8 mouse cellular contexts compared by ENCODE assay signal in the genomic region with DNA sequence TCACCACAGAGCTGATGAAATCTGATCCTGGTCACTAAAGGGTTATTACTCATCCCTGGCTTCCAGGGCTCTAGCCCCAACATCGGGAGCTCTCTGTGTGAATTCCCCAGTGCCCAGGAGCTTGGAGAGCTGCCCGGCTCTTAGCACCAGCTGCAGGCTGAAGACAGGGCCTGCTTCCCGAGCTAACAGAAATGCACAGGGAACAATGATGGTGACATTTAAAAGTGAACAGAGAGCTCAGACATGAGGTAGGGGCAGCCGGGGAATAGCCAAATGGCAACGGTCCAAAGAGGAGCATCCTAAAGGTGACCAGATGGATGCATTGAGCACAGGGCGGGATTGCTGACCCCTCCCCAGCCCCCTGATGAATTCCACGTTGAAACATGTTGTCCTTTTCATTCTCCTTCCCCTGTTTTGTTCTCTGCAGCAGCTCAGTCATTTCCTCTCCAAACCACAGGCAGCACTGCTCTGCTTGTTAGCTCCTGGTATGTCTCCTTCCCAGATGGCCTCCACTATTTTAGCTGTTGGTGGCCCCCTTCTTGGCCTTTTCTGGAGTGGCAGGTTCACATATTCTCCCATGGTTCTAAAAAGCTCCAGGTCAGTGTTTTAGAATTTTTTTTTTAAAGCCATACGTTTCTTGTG. TPM values are rescaled to one million over a fixed set of nuclear protein-coding genes. Genes with fewer than 3 reads are reported as not detected.
DNase-seq lines count a peak whose midpoint lies in the region; TF ChIP-seq lines count a peak whose summit lies in the region.

No protein-coding gene starts in this region.

- peak; percentile 19 to 24 for DNase-seq in cerebellum, adult 18-20 months
- no peak for DNase-seq in cerebellum, adult 8-10 months
- peak; percentile 89 for DNase-seq in MN1 (ENCODE audit: low spot score)
- peak; percentile 72 for DNase-seq in gastrocnemius, adult 18-20 months (ENCODE audit: low spot score)
- peak; percentile 58 to 67 for DNase-seq in layer of hippocampus, adult 2 months (ENCODE audit: low spot score in 2 of 2)
- DNase-seq in right cerebral cortex, postnatal 14 days, result peak; percentile 62
- DNase-seq in thymus, postnatal 25 days, result no peak
- no peak for DNase-seq in spleen, postnatal 4 days (ENCODE audit: low spot score in 2 of 2)

- peak; percentile 34 for TF ChIP-seq CTCF in layer of hippocampus, adult 2 months (conservative IDR thresholded peaks at IDR 0.05)

- no peak overlapping the region for H3K4me3 ChIP-seq in layer of hippocampus, adult 2 months

- peak overlapping the region; percentile 74 for H3K27ac ChIP-seq in layer of hippocampus, adult 2 months

RNA-seq across cellular contexts. Expression of a gene that starts 58.4 kb away (rescaled TPM):
- total RNA-seq in gastrocnemius, adult 18-20 months (2021), result 10 to 100 TPM; 14.0 to 16.4 TPM
- 100 to 1,000 TPM; 116 to 119 TPM for total RNA-seq in layer of hippocampus, adult 2 months (2021)

Comparison
In these comparisons a context has a peak if more than half of its experiments do, and no peak if none do; other contexts are left out.
1. DNase-seq: peak in cerebellum, adult 18-20 months (2 of 2), MN1 (single experiment), gastrocnemius, adult 18-20 months (single experiment), layer of hippocampus, adult 2 months (2 of 2) and right cerebral cortex, postnatal 14 days (single experiment); none in cerebellum, adult 8-10 months (single experiment), thymus, postnatal 25 days (single experiment) and spleen, postnatal 4 days (0 of 2).
2. RNA of a gene that starts 58.4 kb away (total RNA-seq): 116 to 119 TPM in layer of hippocampus, adult 2 months; 14.0 to 16.4 TPM in gastrocnemius, adult 18-20 months; every median in the first group is over 4 times any median in the second.